Mouse (Mus musculus) left cerebral cortex, postnatal 25 days (tissue): ENCODE measurements at regions not wholly inside any gene's neighbourhood (a gene's known extent, or its start where the extent isn't known, plus 50 kb on each side); places are given as distances from the start of the nearest gene placed in this dataset.

Experiments used
- DNase-seq, 2 experiments: peaks; one replicate each; pipeline ENCODE4 v3.0.0; 2022; ENCODE audit warnings: low spot score in 2 of 2, mixed read lengths in 1 of 2
- intact Hi-C: fragments of 180-260 bp; cut with DNase I; formaldehyde crosslinking; loops from one replicate; pipeline ENCODE4 v1.15.1; 2025

- DNase-seq = peak in 1 of 2 experiments; percentile 18
- intact Hi-C loops = no loop called here
Observed at GRCm38 (mm10) chr1:51697265-51698192, 218.3 kb downstream of the Myo1b start.

GRCm38 (mm10) chr1:51696471-51696870 lies 218.2 kb upstream of the Nabp1 start:
- no peak for DNase-seq
- intact Hi-C loops = no loop called here

- intact Hi-C loops = no loop called here
- no peak for DNase-seq
Observed at GRCm38 (mm10) chr1:51690878-51691277, 212.7 kb upstream of the Nabp1 start.

- intact Hi-C loops = no loop called here
- peak in 1 of 2 experiments; percentile 44 for DNase-seq
Observed at GRCm38 (mm10) chr1:51689461-51690223, 211.4 kb upstream of the Nabp1 start.

- intact Hi-C loops = no loop called here
- no peak for DNase-seq
Observed at GRCm38 (mm10) chr1:51688946-51689345, 210.7 kb upstream of the Nabp1 start.

GRCm38 (mm10) chr1:51688224-51688545 lies 210.0 kb upstream of the Nabp1 start:
- intact Hi-C loops = no loop called here
- no peak for DNase-seq

- no peak for DNase-seq
- intact Hi-C loops = no loop called here
Observed at GRCm38 (mm10) chr1:51687484-51688223, 209.4 kb upstream of the Nabp1 start.

- no peak for DNase-seq
- intact Hi-C loops = no loop called here
Observed at GRCm38 (mm10) chr1:51686759-51687158, 208.5 kb upstream of the Nabp1 start.

GRCm38 (mm10) chr1:51682273-51682672 lies 204.0 kb upstream of the Nabp1 start:
- intact Hi-C loops = no loop called here
- DNase-seq = no peak

- no peak for DNase-seq
- intact Hi-C loops = no loop called here
Observed at GRCm38 (mm10) chr1:51681872-51682271, 203.6 kb upstream of the Nabp1 start.

GRCm38 (mm10) chr1:51680725-51681124 lies 202.5 kb upstream of the Nabp1 start:
- DNase-seq = no peak
- intact Hi-C loops = no loop called here

- intact Hi-C loops = no loop called here
- DNase-seq = no peak
Observed at GRCm38 (mm10) chr1:51678290-51678928, 200.2 kb upstream of the Nabp1 start.

GRCm38 (mm10) chr1:51677802-51678201 lies 199.6 kb upstream of the Nabp1 start:
- intact Hi-C loops = no loop called here
- DNase-seq = no peak

- DNase-seq = no peak
- intact Hi-C loops = no loop called here
Observed at GRCm38 (mm10) chr1:51671691-51672090, 193.5 kb upstream of the Nabp1 start.

GRCm38 (mm10) chr1:51671287-51671686 lies 193.1 kb upstream of the Nabp1 start:
- no peak for DNase-seq
- intact Hi-C loops = no loop called here

- DNase-seq = no peak
- intact Hi-C loops = no loop called here
Observed at GRCm38 (mm10) chr1:51670009-51670408, 191.8 kb upstream of the Nabp1 start.

- peak in 1 of 2 experiments; percentile 55 for DNase-seq
- intact Hi-C loops = loop anchor here (1.0 to 2.0 kb wide), 2 partner anchors 276 to 329 kb away; no protein-coding TSS in a partner anchor
Observed at GRCm38 (mm10) chr1:51668881-51669280, 190.7 kb upstream of the Nabp1 start.

GRCm38 (mm10) chr1:51660531-51660930 lies 182.3 kb upstream of the Nabp1 start:
- peak in 1 of 2 experiments; percentile 52 for DNase-seq
- intact Hi-C loops = no loop called here

- intact Hi-C loops = no loop called here
Observed at GRCm38 (mm10) chr1:51657203-51657602, 179.0 kb upstream of the Nabp1 start.

GRCm38 (mm10) chr1:51650653-51650995 lies 172.4 kb upstream of the Nabp1 start:
- DNase-seq = no peak
- intact Hi-C loops = no loop called here

More at GRCm38 (mm10) chr1:51657203-51657602, 179.0 kb upstream of the Nabp1 start:
- DNase-seq = no peak
